Mouse (Mus musculus) Patski (cell line): Measurements from ENCODE around the gene Sytl1. TPM values are rescaled to one million over a fixed set of nuclear protein-coding genes. Genes with fewer than 3 reads are reported as not detected.

ENCODE experiments used
- ATAC-seq: fragments of 100-300 bp; one replicate; pipeline ENCODE4 v1.8.0; 2021
- CTCF ChIA-PET: fragments of 350-600 bp; sonication (Branson Sonifier 250); formaldehyde crosslinking; loops from one replicate; lab custom pipeline; 2022; ENCODE audit warnings: inconsistent platforms; lab: Charles Lee
- POLR2A ChIA-PET: fragments of 350-600 bp; sonication (Branson Sonifier 250); formaldehyde crosslinking; loops from one replicate; lab custom pipeline; 2022; ENCODE audit warnings: antibody characterized with exemption, inconsistent platforms; lab: Charles Lee
- DNase-seq: peaks from one replicate; pipeline ENCODE4 v3.0.0-alpha.2; 2011; ENCODE audit warnings: low read depth, low spot score
- H3K27me3 ChIP-seq: fragments of 371-371 bp; one replicate; pipeline ENCODE4 v1.5.1; 2021
- CTCF ChIP-seq: fragments of 100-300 bp; IDR thresholded peaks from one replicate; pipeline ENCODE4 v1.5.1; 2021
- in situ Hi-C: fragments of 300-500 bp; cut with MboI; formaldehyde crosslinking; loops from 3 replicates; pipeline ENCODE4 v1.11.1; 2018; ENCODE audit warnings: low pct_unique_long_range_greater_than_20kb, mixed read lengths
- polyA plus RNA-seq: library from polyadenylated mRNA; unstranded; gene quantifications from one replicate; pipeline ENCODE4 v1.2.3, GENCODE M21; 2021

The Sytl1 gene
- polyA plus RNA-seq, 1 experiment from 2014 or later = 0.15 TPM

DNA sequence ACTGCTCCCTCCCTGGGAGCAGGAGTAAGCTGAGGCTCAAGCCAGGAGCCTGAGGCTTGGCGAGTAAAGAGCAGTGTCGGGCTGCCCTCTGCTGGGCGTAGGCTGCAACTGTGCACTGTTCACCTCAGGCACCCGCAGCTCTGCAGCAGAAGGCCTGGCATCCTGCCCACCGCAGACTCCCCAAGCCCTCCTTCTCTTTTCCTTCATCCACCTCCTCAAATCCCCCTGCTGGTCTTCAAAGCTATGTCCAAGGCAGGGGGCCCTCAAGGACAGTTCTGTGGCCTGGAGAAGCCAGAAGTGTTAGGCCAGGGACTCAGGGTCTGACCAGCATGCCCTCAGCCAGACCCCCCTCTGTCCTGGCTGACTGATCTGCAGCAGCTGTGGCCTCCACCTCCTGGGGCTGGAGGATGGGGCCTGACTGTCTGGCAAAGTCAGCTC is 34.9 kb upstream of the Sytl1 start:
- in situ Hi-C loops = no loop called here
- DNase-seq (no peak), ATAC-seq (peak; percentile 58)
- no peaks in the 10 kb centered on the region for H3K27me3 ChIP-seq
- ChIA-PET CTCF (interaction anchor here (0.8 to 2.7 kb wide), 9 partner anchors 12 to 289 kb away, joined by 3 to 9 read pairs (median 4); no protein-coding TSS in a partner anchor), POLR2A (interaction anchor here (0.9 kb wide), 1 partner anchor 204 kb away, joined by 3 read pairs; no protein-coding TSS in a partner anchor)
- no peak for TF ChIP-seq CTCF

DNA sequence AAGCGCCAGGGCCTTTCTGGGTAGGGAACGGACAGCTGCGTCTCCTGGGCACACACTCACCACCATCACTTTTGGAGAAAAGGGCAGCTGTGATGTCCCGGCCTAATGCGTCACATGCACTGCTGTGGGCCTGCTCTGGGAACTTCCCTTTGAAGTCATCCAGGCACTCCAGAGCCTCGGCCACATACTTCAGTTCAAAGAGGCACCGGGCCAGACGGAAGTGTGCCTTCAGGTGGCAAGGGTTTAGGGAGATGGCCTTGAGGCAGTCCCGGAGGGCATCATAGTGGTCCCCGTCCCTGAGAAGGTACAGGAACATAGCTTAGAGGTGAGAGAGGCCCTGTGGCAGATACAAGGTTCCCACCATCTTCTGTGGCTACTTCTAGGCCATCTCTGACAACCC is 34.4 kb upstream of the Sytl1 start:
- TF ChIP-seq CTCF = no peak
- ChIA-PET POLR2A (no interaction called here), CTCF (interaction anchor here (0.9 to 2.7 kb wide), 9 partner anchors 41 to 352 kb away, joined by 3 to 9 read pairs (median 3); no protein-coding TSS in a partner anchor)
- ATAC-seq = no peak
- in situ Hi-C loops = no loop called here
- H3K27me3 ChIP-seq = no peaks in the 10 kb centered on the region
- no peak for DNase-seq

DNA sequence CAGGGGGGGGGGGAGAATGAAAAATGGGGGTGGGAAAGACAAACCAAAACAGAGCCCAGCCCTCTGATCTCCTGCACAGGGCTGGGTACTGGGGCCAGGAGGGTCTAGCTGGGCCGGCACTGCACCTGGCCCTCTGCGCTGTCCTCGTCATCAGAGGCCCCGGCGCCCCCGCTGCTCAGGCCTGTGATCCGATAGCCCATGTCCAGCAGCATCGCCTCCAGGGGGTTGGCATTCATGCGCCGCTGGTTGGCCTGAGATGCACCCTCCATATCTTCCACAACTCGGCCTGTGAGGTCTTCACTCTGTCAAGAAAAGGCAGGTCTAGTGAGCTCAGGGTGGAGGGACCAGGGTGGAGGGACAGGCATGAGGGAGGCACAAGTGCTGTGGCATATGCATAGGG is 31.2 kb upstream of the Sytl1 start:
- ChIA-PET POLR2A (no interaction called here), CTCF (interaction anchor here (1.5 kb wide), 1 partner anchor 11 kb away, joined by 4 read pairs; no protein-coding TSS in a partner anchor)
- TF ChIP-seq CTCF = no peak
- in situ Hi-C loops = no loop called here
- H3K27me3 ChIP-seq = no peaks in the 10 kb centered on the region
- no peak for ATAC-seq
- no peak for DNase-seq

DNA sequence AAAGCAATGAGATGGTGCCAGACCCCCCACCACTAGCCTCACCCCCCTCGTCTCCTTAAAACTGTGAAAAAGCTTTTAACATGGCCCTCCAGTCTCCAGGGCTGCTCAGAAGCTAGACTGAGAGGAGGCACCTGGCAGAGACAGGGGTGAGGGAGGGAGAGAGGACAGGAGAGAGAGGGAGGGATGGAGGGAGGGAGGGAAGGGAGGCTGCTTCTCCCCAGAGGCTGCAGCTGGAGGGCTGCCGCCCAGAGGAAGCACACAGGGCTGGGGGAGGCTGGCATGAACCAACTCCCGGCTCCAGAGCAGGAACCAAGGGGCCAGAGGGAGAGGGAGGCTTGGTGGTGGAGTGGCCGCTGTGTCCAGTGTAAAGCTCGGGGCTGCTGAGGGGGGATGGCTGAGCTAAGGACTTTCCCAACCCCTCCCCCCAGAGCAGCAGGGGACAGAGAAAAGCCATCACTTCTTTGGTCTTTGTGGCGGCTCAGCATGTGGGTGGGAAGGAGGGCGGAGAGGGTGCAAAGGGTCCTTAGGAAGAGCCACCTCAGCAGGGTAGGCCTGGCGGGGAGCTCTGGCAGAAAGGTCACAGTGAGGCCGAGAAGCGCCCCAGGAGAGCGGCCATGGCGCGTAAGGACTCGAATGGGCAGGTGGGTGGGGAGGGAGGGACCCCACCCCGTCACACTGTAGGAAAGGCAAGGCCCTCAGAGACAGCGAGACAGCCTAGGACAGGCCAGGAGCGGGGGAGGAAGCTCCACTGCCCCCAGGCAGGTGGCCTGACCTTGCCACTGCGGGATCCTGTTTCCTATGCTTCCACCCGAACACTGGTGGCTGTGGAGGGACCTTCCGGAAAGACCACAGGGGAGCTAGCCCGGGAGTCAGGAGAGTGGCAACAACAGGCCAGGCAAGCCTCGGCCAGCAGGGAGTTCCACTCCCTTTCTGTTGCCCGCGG is 30.3 kb upstream of the Sytl1 start:
- in situ Hi-C loops = no loop called here
- ATAC-seq (no peak), DNase-seq (no peak)
- no peaks in the 10 kb centered on the region for H3K27me3 ChIP-seq
- TF ChIP-seq CTCF = no peak
- ChIA-PET POLR2A (no interaction called here), CTCF (interaction anchor here (1.5 to 2.8 kb wide), 2 partner anchors 9 to 10 kb away, joined by 4 to 8 read pairs; no protein-coding TSS in a partner anchor)

DNA sequence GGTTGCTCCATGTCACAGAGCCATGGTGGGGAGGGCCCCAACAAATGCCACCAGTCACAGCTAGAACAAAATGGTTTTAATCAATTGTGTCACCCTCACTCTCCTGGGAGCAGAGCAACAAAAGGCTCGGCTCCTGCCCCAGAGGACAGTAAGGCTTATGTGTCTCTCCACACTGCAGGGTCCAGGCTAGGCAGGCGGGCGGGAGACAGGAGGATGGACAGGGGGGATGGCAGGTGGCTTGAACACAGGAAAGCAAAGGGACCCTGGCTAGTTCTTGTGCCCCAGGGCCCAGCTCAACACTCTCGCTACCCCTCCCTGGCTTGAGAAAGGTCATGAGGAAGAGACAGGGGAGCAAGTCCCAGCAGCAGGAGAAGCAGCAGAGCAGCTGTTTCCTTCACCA is 29.5 kb upstream of the Sytl1 start:
- in situ Hi-C loops = no loop called here
- ChIA-PET CTCF (interaction anchor here (1.5 to 2.8 kb wide), 2 partner anchors 10 kb away, joined by 4 to 8 read pairs; no protein-coding TSS in a partner anchor), POLR2A (no interaction called here)
- H3K27me3 ChIP-seq = no peaks in the 10 kb centered on the region
- no peak for TF ChIP-seq CTCF
- DNase-seq = no peak
- ATAC-seq = no peak

DNA sequence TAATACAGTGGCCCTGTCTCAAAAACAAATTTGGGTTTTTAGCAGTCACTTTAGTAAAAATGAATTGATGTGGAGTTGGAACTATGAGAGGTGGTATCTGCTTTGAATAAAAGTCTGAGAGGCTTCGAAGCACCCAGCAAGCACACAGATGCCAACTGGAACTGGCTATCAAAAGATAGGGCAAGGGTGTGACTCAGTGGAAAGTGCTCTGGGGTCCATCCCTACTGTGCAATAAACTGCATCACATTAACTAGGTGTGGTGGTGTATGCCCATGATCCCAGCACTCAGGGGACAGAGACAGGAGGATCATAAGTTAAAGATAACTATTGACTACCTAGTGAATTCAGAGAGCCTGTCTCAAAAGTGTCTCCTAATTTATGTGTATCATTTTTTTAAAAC is 28.3 kb upstream of the Sytl1 start:
- no peaks in the 10 kb centered on the region for H3K27me3 ChIP-seq
- CTCF ChIA-PET = interaction anchor here (2.8 kb wide), 1 partner anchor 11 kb away, joined by 8 read pairs; no protein-coding TSS in a partner anchor
- no peak for TF ChIP-seq CTCF
- ATAC-seq = no peak
- in situ Hi-C loops = no loop called here
- POLR2A ChIA-PET = no interaction called here
- no peak for DNase-seq

DNA sequence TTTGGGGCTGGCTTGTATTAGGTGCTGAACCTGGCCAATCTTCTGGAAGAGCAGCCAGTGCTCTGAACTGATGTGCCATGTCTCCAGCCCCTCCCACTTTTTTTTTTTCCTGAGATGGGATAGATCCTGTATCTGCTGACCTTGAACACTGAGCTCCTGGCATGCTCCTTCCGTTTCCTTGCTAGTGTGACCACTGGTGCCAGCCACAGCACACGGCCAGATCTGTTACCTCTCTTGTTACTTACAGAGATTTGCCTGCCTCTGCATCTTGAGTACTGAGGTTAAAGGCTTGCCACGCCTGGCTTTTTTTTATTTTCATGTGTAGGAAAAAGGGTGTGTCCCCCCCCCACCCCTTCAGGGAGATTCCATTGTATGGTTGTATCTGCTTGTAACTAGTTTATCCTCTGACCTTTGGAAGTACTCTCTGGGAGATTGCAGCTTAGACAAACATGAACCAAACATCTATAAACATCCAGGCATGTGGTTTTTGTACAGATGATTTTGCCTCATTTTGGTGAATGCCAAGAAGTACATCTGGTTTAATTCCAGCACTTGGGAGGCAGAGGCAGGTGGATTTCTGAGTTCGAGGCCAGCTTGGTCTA is 23.7 kb upstream of the Sytl1 start:
- no peak for ATAC-seq
- no peak for DNase-seq
- no peaks in the 10 kb centered on the region for H3K27me3 ChIP-seq
- POLR2A ChIA-PET = no interaction called here
- in situ Hi-C loops = no loop called here
- no peak for TF ChIP-seq CTCF
- CTCF ChIA-PET = interaction anchor here (1.2 kb wide), 1 partner anchor 12 kb away, joined by 4 read pairs; no protein-coding TSS in a partner anchor

DNA sequence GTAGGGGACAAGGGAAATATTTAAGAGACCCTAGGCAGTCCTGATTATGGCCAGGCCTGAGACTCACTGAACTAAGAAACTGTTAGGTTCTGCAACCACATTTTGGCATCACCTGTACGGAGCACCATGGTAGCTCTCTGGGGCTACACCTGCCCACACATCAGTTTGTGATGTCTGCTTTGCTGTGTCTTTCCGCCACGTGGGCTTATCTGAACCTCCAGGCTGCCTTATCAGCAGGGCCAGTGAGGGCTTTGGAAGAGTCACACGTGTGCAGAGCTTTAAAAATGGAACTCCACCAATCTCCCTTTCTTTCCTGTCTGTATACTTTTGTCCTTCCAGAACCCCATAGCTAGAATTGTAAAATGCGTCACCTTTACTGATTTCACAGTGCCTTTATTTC is 23.0 kb upstream of the Sytl1 start:
- ChIA-PET POLR2A (no interaction called here), CTCF (interaction anchor here (1.2 kb wide), 1 partner anchor 12 kb away, joined by 4 read pairs; no protein-coding TSS in a partner anchor)
- TF ChIP-seq CTCF = no peak
- DNase-seq (no peak), ATAC-seq (no peak)
- in situ Hi-C loops = no loop called here
- no peaks in the 10 kb centered on the region for H3K27me3 ChIP-seq

DNA sequence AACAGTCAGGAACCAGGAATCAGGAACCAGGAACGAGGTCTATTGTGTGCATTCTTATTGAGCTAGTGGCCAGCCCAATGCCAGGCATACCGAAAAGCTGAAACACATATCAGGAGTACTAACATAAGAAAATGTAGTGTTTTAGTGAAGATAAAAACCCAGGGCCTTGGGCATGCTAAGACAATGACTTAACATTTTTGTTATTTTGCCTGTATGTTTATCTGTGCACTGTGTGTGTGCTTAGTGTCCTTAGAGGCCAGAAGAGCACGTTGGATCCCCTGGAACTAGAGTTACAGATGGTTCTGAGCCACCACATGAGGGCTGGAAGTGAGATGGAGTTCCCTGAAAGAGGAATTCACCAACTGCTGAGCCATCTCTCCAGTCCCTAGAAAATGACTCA is 22.4 kb upstream of the Sytl1 start:
- ATAC-seq (no peak), DNase-seq (no peak)
- no peak for TF ChIP-seq CTCF
- CTCF ChIA-PET = no interaction called here
- H3K27me3 ChIP-seq = no peaks in the 10 kb centered on the region
- POLR2A ChIA-PET = no interaction called here
- in situ Hi-C loops = no loop called here

DNA sequence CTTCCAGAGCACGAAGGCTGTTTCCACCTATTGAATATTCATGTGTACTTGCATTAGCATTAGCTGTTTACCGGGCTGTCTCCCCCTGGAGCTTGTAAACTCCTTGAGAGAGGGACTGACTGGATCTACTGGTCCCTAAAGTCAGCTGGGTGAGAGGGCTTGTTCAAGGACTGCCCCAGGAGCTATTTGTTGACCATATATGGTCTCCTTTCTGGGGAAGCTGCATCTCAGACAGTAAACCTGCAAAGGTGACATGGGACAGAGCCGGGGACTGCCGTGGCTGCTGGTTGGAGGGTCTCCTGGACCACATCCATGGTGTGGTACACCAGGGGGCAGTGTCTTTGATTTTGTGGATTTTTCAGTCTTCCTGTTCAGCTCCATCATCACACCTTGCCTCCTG is 19.7 kb upstream of the Sytl1 start:
- POLR2A ChIA-PET = no interaction called here
- DNase-seq = no peak
- CTCF ChIA-PET = interaction anchor here (1.9 kb wide), 1 partner anchor 11 kb away, joined by 4 read pairs; no protein-coding TSS in a partner anchor
- no peak for ATAC-seq
- no peaks in the 10 kb centered on the region for H3K27me3 ChIP-seq
- in situ Hi-C loops = no loop called here
- no peak for TF ChIP-seq CTCF
